Mouse (Mus musculus) spleen, adult 2 months (tissue): ENCODE results near the gene Stap2.

Experiments
- CTCF ChIP-seq: fragments of 200-500 bp; IDR thresholded peaks from 2 replicates; pipeline ENCODE4 v1.5.1; 2011; ENCODE audit warnings: mild to moderate bottlenecking, inconsistent platforms; ENCODE audit not compliant: insufficient read depth, insufficient read length, insufficient replicate concordance; ENCODE audit errors: extremely low read depth
- POLR2A ChIP-seq: fragments of 200-500 bp; IDR thresholded peaks from 2 replicates; pipeline ENCODE4 v1.6.1; 2011; ENCODE audit warnings: low read depth, low read length, inconsistent platforms

DNA sequence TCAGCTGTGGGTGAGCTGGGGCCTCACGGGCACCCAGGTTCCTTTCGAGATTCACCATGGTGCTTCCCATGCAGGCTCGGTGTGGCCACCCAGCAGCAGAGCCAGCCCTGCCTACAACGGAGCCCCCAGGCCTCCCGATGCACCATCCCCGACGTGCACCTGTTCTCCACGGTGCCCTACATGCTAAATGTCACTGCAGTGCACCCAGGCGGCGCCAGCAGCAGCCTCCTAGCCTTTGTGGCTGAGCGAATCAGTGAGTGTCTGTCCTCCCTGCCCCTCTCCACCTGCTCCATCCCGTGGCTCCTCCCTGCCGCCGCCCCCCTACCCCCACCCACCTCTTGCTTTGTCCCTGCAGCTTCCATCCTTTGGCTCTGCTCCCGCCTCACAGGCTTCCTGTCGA lies 51.2 kb downstream of the Stap2 start:
- TF ChIP-seq POLR2A (no peak), CTCF (no peak)
